Mouse (Mus musculus) intestine, embryonic 15.5 days (tissue): Measurements from ENCODE around the gene Dnaic1. TPM values are rescaled to one million over a fixed set of nuclear protein-coding genes. Genes with fewer than 3 reads are reported as not detected.

Experiments
- polyA plus RNA-seq: library from polyadenylated mRNA; unstranded; fragments of >200 nt; fragmentation: Nextera tagmentation; extraction: Ambion mirVana; gene quantifications from 2 replicates; pipeline ENCODE4 v1.2.1, GENCODE M21; 2015

The Dnaic1 gene
- polyA plus RNA-seq, 1 experiment from 2014 or later, result 5.8 TPM

Other genes starting within 250 kb of the Dnaic1 start
- gene Ubap1, start 220.8 kb upstream of the Dnaic1 start, polyA plus RNA-seq, result 50.0 and 56.5 TPM in 2 replicates
- 5.2 and 6.8 TPM in 2 replicates for gene Kif24, start 104.9 kb upstream of the Dnaic1 start, polyA plus RNA-seq
- gene Nudt2, start 104.6 kb upstream of the Dnaic1 start, polyA plus RNA-seq, result 61.4 and 62.3 TPM in 2 replicates
- 8.1 and 9.4 TPM in 2 replicates for gene AI464131, start 66.7 kb upstream of the Dnaic1 start, polyA plus RNA-seq
- gene 1110017D15Rik, start 52.4 kb upstream of the Dnaic1 start, polyA plus RNA-seq, result 0.28 and 0.55 TPM in 2 replicates
- 2.3 TPM in 2 replicates for gene Fam219a, start 237 bp upstream of the Dnaic1 start, polyA plus RNA-seq
- 10.8 and 11.2 TPM in 2 replicates for gene Enho, start 70.5 kb downstream of the Dnaic1 start, polyA plus RNA-seq
- 5.1 and 6.4 TPM in 2 replicates for gene Cntfr, start 127.3 kb downstream of the Dnaic1 start, polyA plus RNA-seq
- gene Il11ra1, start 130.2 kb downstream of the Dnaic1 start, polyA plus RNA-seq, result 127 and 129 TPM in 2 replicates
- 58.8 and 65.0 TPM in 2 replicates for gene Rpp25l, start 143.8 kb downstream of the Dnaic1 start, polyA plus RNA-seq
- gene Dctn3, start 153.4 kb downstream of the Dnaic1 start, polyA plus RNA-seq, result 122 and 131 TPM in 2 replicates
- not detected in 2 replicates for gene Arid3c, start 161.4 kb downstream of the Dnaic1 start, polyA plus RNA-seq
- 64.8 and 70.9 TPM in 2 replicates for gene Galt, start 185.5 kb downstream of the Dnaic1 start, polyA plus RNA-seq
- gene Sigmar1, start 186.4 kb downstream of the Dnaic1 start, polyA plus RNA-seq, result 94.7 and 108 TPM in 2 replicates
- gene Ccl27a, start 204.5 kb downstream of the Dnaic1 start, polyA plus RNA-seq, result 30.5 and 31.9 TPM in 2 replicates